ENCODE assay signal across 14 mouse cellular contexts in the genomic region with DNA sequence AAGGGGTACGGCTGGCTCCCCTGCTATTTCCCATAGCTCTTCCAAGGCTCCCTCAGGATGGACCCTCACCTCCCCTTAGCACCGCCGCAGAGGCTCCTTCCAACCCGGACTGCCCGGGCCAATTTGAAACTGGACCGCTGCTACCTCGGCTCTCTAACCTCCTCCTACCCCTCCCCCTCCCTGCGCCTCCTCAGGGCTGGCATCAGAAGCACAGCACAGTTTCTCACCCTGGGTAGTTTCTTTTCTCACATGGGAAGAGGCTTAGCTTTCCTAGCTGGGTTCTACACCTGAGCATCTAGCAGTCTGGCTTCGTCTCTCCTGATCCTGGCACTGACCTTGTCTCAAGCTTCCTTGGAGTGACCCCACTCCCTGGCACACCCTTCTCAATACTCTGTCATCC. TPM values are rescaled to one million over a fixed set of nuclear protein-coding genes. Genes with fewer than 3 reads are reported as not detected.
A peak's percentile ranks its signal among the peaks of the same experiment; 100 is the strongest.
DNase-seq lines count a peak whose midpoint lies in the region; ATAC-seq and TF ChIP-seq lines count a peak whose summit lies in the region.
"Had no signal": no experiment of that assay in that cellular context is flagged by ENCODE, and none has a peak within 500 bp of the region (broad histone marks: within the 10 kb centered on the region; RNA-seq: fewer than 3 reads in every experiment).

No protein-coding gene starts in this region.

- H3K4me3 ChIP-seq in embryonic facial prominence, embryonic 12.5 days, result no peak overlapping the region
- peak overlapping the region; percentile 11; the same call in 1 of the 2 replicates for H3K4me3 ChIP-seq in embryonic facial prominence, embryonic 15.5 days (replicated peaks)
- no peak overlapping the region for H3K4me3 ChIP-seq in forebrain, postnatal 0 days (ENCODE audit: low read depth, low read length)
- H3K4me3 ChIP-seq: forebrain, embryonic 15.5 days; hindbrain, embryonic 15.5 days had no signal

- no peak for ATAC-seq in embryonic facial prominence, embryonic 12.5 days (ENCODE audit: insufficient number of reproducible peaks, insufficient read depth, low FRiP score, low TSS enrichment)
- ATAC-seq in embryonic facial prominence, embryonic 15.5 days (ENCODE audit: insufficient number of reproducible peaks, low FRiP score, low TSS enrichment, low read depth), result no peak
- ATAC-seq in megakaryocyte progenitor cell, adult 5-6 weeks (replicated peaks; ENCODE audit: poor library complexity), result no peak
- ATAC-seq in forebrain, postnatal 0 days, result no peak

- H3K36me3 ChIP-seq in embryonic facial prominence, embryonic 12.5 days, result no peaks in the 10 kb centered on the region
- H3K36me3 ChIP-seq in embryonic facial prominence, embryonic 15.5 days, result no peaks in the 10 kb centered on the region
- H3K36me3 ChIP-seq in forebrain, postnatal 0 days (ENCODE audit: insufficient read depth), result no peaks in the 10 kb centered on the region
- H3K36me3 ChIP-seq: forebrain, embryonic 15.5 days; hindbrain, embryonic 15.5 days had no signal

- 11% methylated on average over 9 of the region's 9 CpGs for WGBS in embryonic facial prominence, embryonic 12.5 days
- 13% methylated on average over 9 of the region's 9 CpGs for WGBS in embryonic facial prominence, embryonic 15.5 days
- WGBS in forebrain, postnatal 0 days, result 23% methylated on average over 9 of the region's 9 CpGs

- no peaks in the 10 kb centered on the region for H3K27me3 ChIP-seq in embryonic facial prominence, embryonic 12.5 days
- H3K27me3 ChIP-seq in embryonic facial prominence, embryonic 15.5 days, result no peaks in the 10 kb centered on the region
- H3K27me3 ChIP-seq in forebrain, postnatal 0 days (ENCODE audit: insufficient read depth, low read length), result no peaks in the 10 kb centered on the region
- H3K27me3 ChIP-seq: forebrain, embryonic 15.5 days; hindbrain, embryonic 15.5 days had no signal

- no peak overlapping the region for H3K9ac ChIP-seq in embryonic facial prominence, embryonic 12.5 days
- H3K9ac ChIP-seq in embryonic facial prominence, embryonic 15.5 days, result no peak overlapping the region
- H3K9ac ChIP-seq in forebrain, postnatal 0 days, result no peak overlapping the region
- H3K9ac ChIP-seq: forebrain, embryonic 15.5 days; hindbrain, embryonic 15.5 days had no signal

- H3K4me2 ChIP-seq in embryonic facial prominence, embryonic 12.5 days (replicated peaks), result 0 out of 2 replicates have a peak overlapping the region, but pooled peaks have one; percentile 0
- peak overlapping the region; percentile 24; the same call in 1 of the 2 replicates for H3K4me2 ChIP-seq in embryonic facial prominence, embryonic 15.5 days (replicated peaks)
- H3K4me2 ChIP-seq in forebrain, postnatal 0 days (ENCODE audit: low read depth), result no peak overlapping the region
- H3K4me2 ChIP-seq: forebrain, embryonic 15.5 days; hindbrain, embryonic 15.5 days had no signal

- H3K9me3 ChIP-seq in embryonic facial prominence, embryonic 12.5 days, result no peaks in the 10 kb centered on the region
- H3K9me3 ChIP-seq in embryonic facial prominence, embryonic 15.5 days (replicated peaks), result no peaks in the 10 kb centered on the region
- H3K9me3 ChIP-seq in forebrain, postnatal 0 days (ENCODE audit: low read length), result no peaks in the 10 kb centered on the region
- H3K9me3 ChIP-seq: forebrain, embryonic 15.5 days; hindbrain, embryonic 15.5 days had no signal

- H3K27ac ChIP-seq in embryonic facial prominence, embryonic 12.5 days, result no peak overlapping the region
- H3K27ac ChIP-seq in embryonic facial prominence, embryonic 15.5 days (replicated peaks), result no peak overlapping the region
- H3K27ac ChIP-seq in forebrain, postnatal 0 days (ENCODE audit: low read depth, low read length), result no peak overlapping the region
- H3K27ac ChIP-seq: forebrain, embryonic 15.5 days; hindbrain, embryonic 15.5 days had no signal

- TF ChIP-seq CTCF in forebrain, postnatal 0 days (IDR thresholded peaks at IDR 0.05; ENCODE audit: low read depth), result no peak

- DNase-seq in kidney, adult 11 months, result peak; percentile 52
- no peak for DNase-seq in kidney, adult 8-10 months
- DNase-seq in kidney, postnatal 4 days, result peak; percentile 44 to 60
- DNase-seq in forebrain, postnatal 0 days, result no peak
- DNase-seq: adrenal gland, postnatal 25 days; gastrocnemius, postnatal 36 days had no signal

- H3K4me1 ChIP-seq in embryonic facial prominence, embryonic 12.5 days, result peaks cover 10% of the 10 kb centered on the region; the same call in 1 of the 2 replicates
- peaks cover 9% of the 10 kb centered on the region; the same call in 1 of the 2 replicates for H3K4me1 ChIP-seq in embryonic facial prominence, embryonic 15.5 days
- no peaks in the 10 kb centered on the region for H3K4me1 ChIP-seq in forebrain, postnatal 0 days (ENCODE audit: insufficient read depth)
- H3K4me1 ChIP-seq: hindbrain, embryonic 15.5 days had no signal

RNA-seq across cellular contexts. Expression of gene Tmem213, which starts 0.8 kb away (rescaled TPM):
- 0.52 TPM in 1 of 2 replicates, not detected in the other for polyA plus RNA-seq in embryonic facial prominence, embryonic 12.5 days (2016; fragmentation: Nextera tagmentation; extraction: Ambion mirVana)
- 6.9 and 8.5 TPM in 2 replicates for polyA plus RNA-seq in embryonic facial prominence, embryonic 15.5 days (2015; fragmentation: Nextera tagmentation; extraction: Ambion mirVana)
- not detected in 2 replicates for total RNA-seq in megakaryocyte progenitor cell, adult 5-6 weeks (2015)
- not detected in 2 replicates for total RNA-seq in megakaryocyte progenitor cell, adult 5-6 weeks (2017)
- not detected in 2 replicates for total RNA-seq in forebrain, postnatal 0 days (2014; rRNA removed)
- polyA plus RNA-seq in forebrain, postnatal 0 days (2015; fragmentation: Nextera tagmentation; extraction: Ambion mirVana), result not detected in 2 replicates
- total RNA-seq: adrenal gland, postnatal 25 days; gastrocnemius, postnatal 36 days; layer of hippocampus, adult 18-20 months; left cerebral cortex, postnatal 10 days had no signal
- polyA plus RNA-seq: forebrain, embryonic 15.5 days; hindbrain, embryonic 15.5 days; small intestine, adult 2 months had no signal

RNA-seq across cellular contexts. Expression of gene Atp6v0a4, which starts 14.5 kb away (rescaled TPM):
- polyA plus RNA-seq in embryonic facial prominence, embryonic 12.5 days (2016; fragmentation: Nextera tagmentation; extraction: Ambion mirVana), result 0.22 and 0.36 TPM in 2 replicates
- 7.3 and 7.8 TPM in 2 replicates for polyA plus RNA-seq in embryonic facial prominence, embryonic 15.5 days (2015; fragmentation: Nextera tagmentation; extraction: Ambion mirVana)
- total RNA-seq in megakaryocyte progenitor cell, adult 5-6 weeks (2015), result not detected in 2 replicates
- not detected in 2 replicates for total RNA-seq in megakaryocyte progenitor cell, adult 5-6 weeks (2017)
- 0.33 and 2.6 TPM in 2 replicates for total RNA-seq in forebrain, postnatal 0 days (2014; rRNA removed)
- polyA plus RNA-seq in forebrain, postnatal 0 days (2015; fragmentation: Nextera tagmentation; extraction: Ambion mirVana), result 0.14 and 0.15 TPM in 2 replicates
- polyA plus RNA-seq: small intestine, adult 2 months had no signal

Comparison
In these comparisons a context has a peak if more than half of its experiments do, and no peak if none do; other contexts are left out.
1. DNase-seq: peak in kidney, adult 11 months (single experiment) and kidney, postnatal 4 days (2 of 2); none in kidney, adult 8-10 months (0 of 2) and forebrain, postnatal 0 days (single experiment).